Mouse (Mus musculus) ES-Bruce4 (cell line): ENCODE results near the gene Glmp. TPM values are rescaled to one million over a fixed set of nuclear protein-coding genes. Genes with fewer than 3 reads are reported as not detected.
"Not testable (repeated sequence)": the region's sequence is repeated elsewhere in the genome, so short reads cannot be mapped to it uniquely, and the experiment has no call there.

Source experiments
- H3K27ac ChIP-seq: 2 replicates; pipeline ENCODE4 v1.5.1; 2012; ENCODE audit warnings: low read length, inconsistent platforms; ENCODE audit not compliant: insufficient read depth
- H3K27me3 ChIP-seq: 2 replicates; pipeline ENCODE4 v1.6.1; 2012; ENCODE audit warnings: mild to moderate bottlenecking, low read length, inconsistent platforms; ENCODE audit not compliant: control insufficient read depth, poor library complexity, insufficient read depth, severe bottlenecking
- H3K36me3 ChIP-seq: 2 replicates; pipeline ENCODE4 v1.6.1; 2012; ENCODE audit warnings: inconsistent platforms, mild to moderate bottlenecking, low read length, moderate library complexity; ENCODE audit not compliant: control insufficient read depth, poor library complexity, insufficient read depth, severe bottlenecking
- H3K4me1 ChIP-seq: one replicate; pipeline ENCODE4 v1.8.1; 2011; ENCODE audit warnings: low read length; ENCODE audit not compliant: control insufficient read depth, insufficient read depth
- H3K4me3 ChIP-seq: 2 replicates; pipeline ENCODE4 v1.5.1; 2011; ENCODE audit warnings: low read depth, mild to moderate bottlenecking, low read length
- H3K9ac ChIP-seq: 2 replicates; pipeline ENCODE4 v1.6.1; 2012; ENCODE audit warnings: low read depth, mild to moderate bottlenecking, inconsistent platforms; ENCODE audit not compliant: poor library complexity, severe bottlenecking
- H3K9me3 ChIP-seq: replicated peaks from 2 replicates; pipeline ENCODE4 v1.6.1; 2012; ENCODE audit warnings: mild to moderate bottlenecking, low read length, inconsistent platforms; ENCODE audit not compliant: control insufficient read depth, poor library complexity, insufficient read depth, severe bottlenecking
- CTCF ChIP-seq: IDR thresholded peaks from one replicate; pipeline ENCODE4 v1.8.1; 2011; ENCODE audit warnings: low read depth, low read length
- EP300 ChIP-seq: IDR thresholded peaks from 2 replicates; pipeline ENCODE4 v1.6.1; 2011; ENCODE audit warnings: low read depth, low read length; ENCODE audit not compliant: insufficient read depth
- POLR2A ChIP-seq: IDR thresholded peaks from one replicate; pipeline ENCODE4 v1.8.1; 2011; ENCODE audit warnings: low read length; ENCODE audit not compliant: insufficient read depth
- polyA plus RNA-seq: library from polyadenylated mRNA; stranded (reverse); fragments of >200 nt; gene quantifications from 2 replicates; pipeline ENCODE4 v1.2.4, GENCODE M21; 2011; ENCODE audit warnings: low read depth; ENCODE audit not compliant: missing spikeins, insufficient read depth, insufficient read length

Glmp gene
- polyA plus RNA-seq, 1 experiment = 89.0 TPM

- Histone ChIP-seq H3K4me3 (no peak overlapping the region), H3K27ac (no peak overlapping the region), H3K36me3 (peaks cover 62% of the 10 kb centered on the region), H3K9ac (no peak overlapping the region), H3K9me3 (no peaks in the 10 kb centered on the region), H3K4me1 (peaks cover 3% of the 10 kb centered on the region), H3K27me3 (no peaks in the 10 kb centered on the region)
- TF ChIP-seq CTCF (no peak), POLR2A (no peak), EP300 (no peak)
These were observed 35.2 kb downstream of the Glmp start for GRCm38 (mm10) chr3:88359989-88360388.

- no peaks in the 10 kb centered on the region for H3K9me3 ChIP-seq
- TF ChIP-seq EP300 (no peak), POLR2A (no peak), CTCF (no peak)
- H3K9ac ChIP-seq = no peak overlapping the region
- peaks cover 3% of the 10 kb centered on the region for H3K4me1 ChIP-seq
- H3K4me3 ChIP-seq = no peak overlapping the region
- peaks cover 51% of the 10 kb centered on the region for H3K36me3 ChIP-seq
- H3K27me3 ChIP-seq = no peaks in the 10 kb centered on the region
- H3K27ac ChIP-seq = no peak overlapping the region
These were observed 36.3 kb downstream of the Glmp start for GRCm38 (mm10) chr3:88361096-88361495.

- Histone ChIP-seq H3K36me3 (peaks cover 45% of the 10 kb centered on the region), H3K9me3 (no peaks in the 10 kb centered on the region), H3K4me3 (no peak overlapping the region), H3K9ac (no peak overlapping the region), H3K4me1 (peaks cover 3% of the 10 kb centered on the region), H3K27me3 (no peaks in the 10 kb centered on the region), H3K27ac (no peak overlapping the region)
- TF ChIP-seq POLR2A (no peak), EP300 (no peak), CTCF (no peak)
These were observed 36.9 kb downstream of the Glmp start for GRCm38 (mm10) chr3:88361612-88362313.

GRCm38 (mm10) chr3:88363700-88364099 is 38.9 kb downstream of the Glmp start:
- Histone ChIP-seq H3K4me3 (no peak overlapping the region), H3K9ac (no peak overlapping the region), H3K27me3 (no peaks in the 10 kb centered on the region), H3K36me3 (peaks cover 26% of the 10 kb centered on the region), H3K9me3 (no peaks in the 10 kb centered on the region), H3K4me1 (peaks cover 3% of the 10 kb centered on the region), H3K27ac (no peak overlapping the region)
- TF ChIP-seq EP300 (no peak), POLR2A (no peak), CTCF (no peak)

GRCm38 (mm10) chr3:88364337-88364736 is 39.5 kb downstream of the Glmp start, which contains the start of gene Paqr6:
Gene Paqr6, plus strand, starts transcription at chr3:88364584.
- Histone ChIP-seq H3K4me3 (peak within 1 kb of the TSS; percentile 27), H3K27me3 (no peaks in the 10 kb centered on the region), H3K9ac (peak within 1 kb of the TSS; percentile 48), H3K4me1 (peaks cover 3% of the 10 kb centered on the region), H3K9me3 (0 out of 2 replicates have a peak, but pooled peaks cover under 1% of the 10 kb centered on the region), H3K27ac (no peak within 1 kb of the TSS), H3K36me3 (peaks cover 20% of the 10 kb centered on the region)
- TF ChIP-seq CTCF (no peak), EP300 (no peak), POLR2A (no peak)

- H3K4me1 ChIP-seq = peaks cover 3% of the 10 kb centered on the region
These were observed 41.0 kb downstream of the Glmp start for GRCm38 (mm10) chr3:88365705-88366361.

GRCm38 (mm10) chr3:88366830-88367428 is 42.1 kb downstream of the Glmp start:
- peaks cover 12% of the 10 kb centered on the region for H3K9me3 ChIP-seq
- not testable (repeated sequence) for H3K27me3 ChIP-seq, H3K4me3 ChIP-seq, H3K36me3 ChIP-seq, H3K9ac ChIP-seq, H3K27ac ChIP-seq, H3K4me1 ChIP-seq

More at GRCm38 (mm10) chr3:88365705-88366361, 41.0 kb downstream of the Glmp start:
- Histone ChIP-seq H3K27me3 (no peaks in the 10 kb centered on the region), H3K4me3 (peak overlapping the region; percentile 29), H3K9ac (no peak overlapping the region), H3K27ac (no peak overlapping the region), H3K36me3 (peaks cover 5% of the 10 kb centered on the region), H3K9me3 (peaks cover 8% of the 10 kb centered on the region)
- TF ChIP-seq POLR2A (no peak), CTCF (peak; percentile 23)

GRCm38 (mm10) chr3:88367517-88367916 is 42.7 kb downstream of the Glmp start:
- H3K4me1 ChIP-seq, H3K27me3 ChIP-seq, H3K9ac ChIP-seq, H3K36me3 ChIP-seq, H3K4me3 ChIP-seq, H3K27ac ChIP-seq: not testable (repeated sequence)
- peaks cover 12% of the 10 kb centered on the region for H3K9me3 ChIP-seq
